Mouse (Mus musculus) embryo, embryonic 11 days (tissue): ENCODE results near the gene Olfr339.
"Not testable (repeated sequence)": the region's sequence is repeated elsewhere in the genome, so short reads cannot be mapped to it uniquely, and the experiment has no call there.

ENCODE experiments used
- DNase-seq: peaks from one replicate; pipeline ENCODE4 v3.0.0-alpha.2; 2015

Olfr339 gene

GRCm38 (mm10) chr2:36418647-36419046 lies at the start of gene Olfr339:
Gene Olfr339, plus strand, starts transcription at chr2:36418947.
- DNase-seq, result no peak

GRCm38 (mm10) chr2:36373219-36373618 lies 45.5 kb upstream of the Olfr339 start, which contains the start of gene Olfr338:
Gene Olfr338, plus strand, starts transcription at chr2:36373519.
- no peak for DNase-seq

- DNase-seq, result not testable (repeated sequence)
These were observed 3.6 kb upstream of the Olfr339 start for GRCm38 (mm10) chr2:36415174-36415573.

GRCm38 (mm10) chr2:36415591-36415990 lies 3.2 kb upstream of the Olfr339 start:
- DNase-seq, result not testable (repeated sequence)

- no peak for DNase-seq
These were observed 33.5 kb downstream of the Olfr339 start, which contains the start of gene Olfr340 for GRCm38 (mm10) chr2:36452287-36452686. Gene Olfr340, plus strand, starts transcription at chr2:36452587.

- no peak for DNase-seq
These were observed 54.9 kb downstream of the Olfr339 start for GRCm38 (mm10) chr2:36473634-36474033.
